Mouse (Mus musculus): ENCODE data around the gene Gm45717. TPM values are rescaled to one million over a fixed set of nuclear protein-coding genes. Genes with fewer than 3 reads are reported as not detected.
"Not testable (repeated sequence)": the region's sequence is repeated elsewhere in the genome, so short reads cannot be mapped to it uniquely, and the experiment has no call there.

Gene Gm45717
- total RNA-seq, 2 experiments from 2014 or later = not detected

DNA sequence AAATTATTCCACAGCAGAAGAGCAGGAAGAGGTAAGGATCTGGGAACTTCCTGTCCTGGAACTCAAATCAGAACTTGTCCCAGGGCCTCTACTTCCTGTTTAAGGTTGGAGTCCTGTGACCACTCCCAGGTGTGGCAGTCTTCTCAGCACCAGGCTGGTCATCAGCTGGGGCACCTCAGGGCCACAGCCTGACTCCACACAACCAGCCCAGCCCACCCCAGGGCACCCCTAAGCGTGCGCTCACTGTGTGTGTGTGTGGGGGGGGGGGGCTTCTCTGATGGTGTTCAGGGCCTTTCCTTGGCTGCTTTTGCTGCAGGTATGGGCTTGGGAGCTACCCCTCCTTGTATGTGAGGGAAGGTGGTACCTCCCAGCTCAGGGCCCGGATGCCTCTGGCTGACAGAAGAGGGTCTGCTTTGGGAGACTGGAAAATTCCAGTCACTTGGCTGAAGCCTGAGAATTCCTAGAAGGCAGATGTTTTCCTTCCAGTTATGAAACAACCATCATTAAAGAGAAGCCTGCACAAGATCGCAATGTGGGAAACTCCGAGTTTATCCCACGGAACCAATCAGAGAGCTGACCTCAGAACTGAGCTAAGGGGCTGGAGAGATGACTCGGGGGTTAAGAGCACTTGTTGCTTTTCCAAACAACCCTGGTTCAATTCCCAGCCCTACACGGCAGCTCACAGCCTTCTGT is 15.9 kb upstream of the Gm45717 start:
- intact Hi-C loops (cut with DNase I; ENCODE audit: low total_unique reads) = no loop called here
- no peak for DNase-seq

DNA sequence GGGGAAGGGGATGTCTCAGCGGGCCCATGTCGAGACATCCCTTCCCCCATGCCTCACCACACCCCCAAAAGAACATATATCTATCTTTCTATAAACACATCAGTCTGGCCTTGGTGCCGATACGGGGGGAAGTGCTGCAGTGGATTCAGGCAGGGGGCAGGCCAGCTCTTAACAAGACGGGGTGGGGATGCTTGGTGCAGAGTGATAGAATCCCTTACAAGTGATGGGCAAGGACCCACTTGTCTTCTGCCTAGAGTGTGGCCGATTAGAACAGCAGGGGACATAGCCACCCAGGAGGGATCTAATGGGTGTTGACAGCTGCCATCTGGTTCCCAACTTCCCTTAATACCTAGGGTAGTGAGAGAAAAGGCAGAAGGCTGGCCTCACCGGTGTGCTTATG is 15.2 kb upstream of the Gm45717 start:
- intact Hi-C loops (cut with DNase I; ENCODE audit: low total_unique reads) = no loop called here
- DNase-seq = no peak

DNA sequence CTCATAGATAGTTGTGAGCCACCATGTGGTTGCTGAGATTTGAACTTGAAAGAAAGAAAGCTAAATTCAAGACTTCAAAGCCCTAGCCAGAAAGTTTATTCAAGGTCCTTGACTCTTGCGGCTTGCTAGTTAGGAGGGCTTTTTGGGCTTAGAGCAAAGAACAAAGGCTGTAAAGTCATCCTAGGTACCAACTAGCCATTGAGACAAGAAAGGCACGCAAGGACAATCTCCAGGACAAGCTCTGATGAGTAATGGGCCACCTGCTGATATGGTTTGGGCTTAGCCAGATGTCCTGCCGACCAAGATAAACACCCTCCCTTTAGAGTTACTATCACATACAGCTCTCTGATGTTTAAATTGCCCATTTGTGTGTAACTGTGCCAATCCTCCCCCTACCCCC is 13.0 kb upstream of the Gm45717 start:
- DNase-seq; intact Hi-C loops (cut with DNase I; ENCODE audit: low total_unique reads): not testable (repeated sequence)

DNA sequence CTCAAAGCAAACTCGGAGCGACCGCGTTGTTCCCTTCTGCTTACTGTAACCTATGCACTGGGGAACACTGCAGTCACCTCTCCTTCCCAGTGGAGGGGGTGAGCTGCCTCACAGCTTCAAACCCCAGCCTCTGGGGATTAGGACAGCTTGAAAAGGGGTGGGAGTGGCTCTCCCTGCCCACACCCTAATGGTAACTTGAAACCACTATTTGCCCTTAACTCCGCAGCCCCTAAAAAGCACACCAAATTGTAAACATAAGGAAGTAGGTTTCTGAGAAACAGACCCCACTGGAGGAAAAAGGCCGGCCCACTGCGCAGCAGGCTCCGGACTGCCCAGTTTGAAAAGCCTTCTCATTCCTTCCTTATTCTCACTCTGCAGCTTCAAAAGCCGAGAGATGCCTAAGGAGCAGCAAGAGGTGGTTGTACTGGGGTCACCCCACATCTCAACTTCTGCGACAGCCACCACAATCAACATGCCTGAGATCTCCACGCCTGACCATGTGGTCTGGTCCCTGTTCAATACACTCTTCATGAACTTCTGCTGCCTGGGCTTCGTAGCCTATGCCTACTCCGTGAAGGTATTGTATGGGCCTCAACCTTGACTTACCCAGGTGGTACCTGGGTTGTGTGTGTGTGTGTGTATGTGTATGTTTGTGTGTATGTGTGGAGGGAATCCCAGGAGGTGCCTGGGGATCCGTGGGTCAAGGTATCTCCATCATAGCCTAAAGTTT is 12.3 kb upstream of the Gm45717 start:
- intact Hi-C loops (cut with DNase I; ENCODE audit: low total_unique reads) = no loop called here
- DNase-seq = no peak

DNA sequence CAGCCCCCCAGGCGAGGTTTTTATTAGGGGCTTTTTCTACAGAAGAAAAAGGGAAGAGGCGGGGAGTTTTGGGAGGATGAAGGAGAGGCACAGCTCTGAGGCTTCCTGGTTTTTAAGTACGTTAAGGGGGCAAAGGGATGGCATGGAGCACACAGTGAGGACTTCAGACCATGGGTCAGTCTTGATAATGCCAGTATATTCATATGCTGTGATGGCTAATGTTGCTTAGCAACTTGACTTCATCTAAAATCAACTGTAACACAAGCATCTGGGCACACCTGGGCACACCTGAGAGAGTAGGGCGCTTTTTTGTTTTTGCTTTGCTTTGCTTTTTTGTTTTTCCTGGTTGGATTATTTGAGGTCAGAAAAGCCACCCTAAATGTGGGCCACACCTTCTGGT is 11.2 kb upstream of the Gm45717 start, which contains the start of gene Ifitm1:
Gene Ifitm1, plus strand, starts transcription at position 301 of the 400 bp plus-strand sequence.
- intact Hi-C loops (cut with DNase I; ENCODE audit: low total_unique reads) = no loop called here
- no peak for DNase-seq

DNA sequence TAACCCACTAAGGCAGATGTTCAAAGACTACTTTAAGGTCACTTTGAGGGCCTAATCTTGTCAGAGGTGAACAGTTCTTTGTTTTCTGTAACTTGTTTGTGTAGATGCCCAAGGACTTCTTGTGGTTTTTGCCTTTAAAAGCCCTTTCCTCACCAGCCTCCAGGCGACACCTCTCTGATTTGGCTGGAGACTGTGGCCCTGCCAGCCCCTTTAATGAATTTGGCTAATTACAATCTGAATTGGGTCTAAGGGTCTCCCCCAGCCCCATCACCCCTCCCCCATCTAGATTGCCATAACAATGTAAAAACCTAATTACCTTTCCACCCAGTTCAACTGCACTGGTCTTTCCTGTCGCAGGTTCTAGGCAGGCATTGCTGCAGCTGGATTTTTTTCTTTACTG is 7.0 kb upstream of the Gm45717 start:
- intact Hi-C loops (cut with DNase I; ENCODE audit: low total_unique reads) = loop anchor here (5.0 kb wide), 1 partner anchor 85 kb away; no protein-coding TSS in a partner anchor
- DNase-seq = no peak

DNA sequence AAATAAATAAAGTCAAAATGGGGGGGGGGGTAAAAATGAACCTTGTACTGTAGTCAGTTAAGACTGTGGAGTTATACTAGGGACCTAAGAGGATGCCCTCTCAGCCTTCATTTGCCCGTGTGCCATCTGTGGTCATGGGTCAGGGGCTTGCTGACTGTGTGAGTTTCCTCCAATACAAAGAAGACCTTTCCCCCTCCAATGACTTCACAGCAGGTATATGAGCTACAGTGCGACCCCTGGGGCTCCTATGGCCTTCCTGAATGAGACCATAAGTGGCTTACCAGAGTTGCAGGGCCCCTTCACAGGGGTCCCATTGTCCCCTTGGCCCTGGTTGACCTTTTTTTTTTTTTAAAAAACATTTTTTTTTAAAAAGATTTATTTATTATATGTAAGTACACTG is 5.7 kb upstream of the Gm45717 start:
- intact Hi-C loops (cut with DNase I; ENCODE audit: low total_unique reads) = loop anchor here (5.0 kb wide), 1 partner anchor 86 kb away; no protein-coding TSS in a partner anchor
- DNase-seq = no peak

DNA sequence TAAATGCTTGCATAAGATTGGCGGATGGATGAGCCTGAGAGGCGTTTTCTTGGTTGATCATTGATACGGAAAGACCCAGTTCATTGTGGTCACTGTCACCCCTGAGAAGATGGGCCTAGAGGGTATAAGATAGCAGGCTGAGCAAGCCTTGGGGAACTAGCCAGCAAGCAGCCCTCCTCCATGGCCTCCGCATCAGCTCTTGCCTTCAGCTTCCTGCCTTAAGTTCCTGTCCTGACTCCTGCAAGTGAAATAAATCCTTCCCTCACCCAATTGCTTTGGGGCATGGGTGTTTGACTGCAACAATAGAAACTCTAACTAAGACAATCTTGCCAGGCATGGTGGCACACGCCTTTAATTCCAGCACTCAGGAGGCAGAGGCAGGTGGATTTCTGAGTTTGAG is 4.3 kb upstream of the Gm45717 start:
- DNase-seq = no peak
- intact Hi-C loops (cut with DNase I; ENCODE audit: low total_unique reads) = loop anchor here (5.0 kb wide), 1 partner anchor 87 kb away; no protein-coding TSS in a partner anchor

DNA sequence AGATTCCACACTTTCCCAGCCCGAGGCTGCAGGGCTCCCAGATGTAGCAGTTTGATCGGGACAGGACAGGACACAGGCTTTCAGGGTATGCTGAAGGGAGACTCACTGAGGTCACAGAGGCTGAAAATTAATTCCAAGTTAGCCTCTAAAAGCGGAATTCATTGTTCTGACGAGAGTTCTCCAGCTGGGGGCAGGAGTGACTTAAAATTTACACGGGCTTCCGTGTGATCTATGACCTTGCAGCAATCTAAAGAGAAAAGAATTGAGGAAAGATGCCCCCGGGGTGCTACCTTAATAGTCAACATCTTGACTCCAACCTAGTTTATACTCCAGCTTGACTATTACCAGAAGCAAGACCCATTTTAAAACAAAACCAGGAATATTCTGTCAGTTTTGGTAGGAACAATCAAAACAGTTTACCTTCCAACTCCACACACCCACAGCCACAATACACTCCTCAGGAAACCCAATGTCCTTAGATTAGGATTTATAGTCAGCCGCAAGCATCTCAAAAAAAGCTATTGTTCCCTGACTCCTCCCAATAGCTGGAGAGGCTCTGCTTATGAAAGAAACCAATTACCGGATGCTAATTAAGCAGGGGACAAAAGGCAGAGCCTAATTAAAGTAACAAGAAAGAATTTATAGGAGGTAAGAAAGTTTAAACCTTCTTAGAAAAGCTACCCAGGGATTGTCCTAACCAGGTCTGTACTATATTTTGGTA is 3.6 kb upstream of the Gm45717 start:
- intact Hi-C loops (cut with DNase I; ENCODE audit: low total_unique reads) = no loop called here
- peak; percentile 33 for DNase-seq

DNA sequence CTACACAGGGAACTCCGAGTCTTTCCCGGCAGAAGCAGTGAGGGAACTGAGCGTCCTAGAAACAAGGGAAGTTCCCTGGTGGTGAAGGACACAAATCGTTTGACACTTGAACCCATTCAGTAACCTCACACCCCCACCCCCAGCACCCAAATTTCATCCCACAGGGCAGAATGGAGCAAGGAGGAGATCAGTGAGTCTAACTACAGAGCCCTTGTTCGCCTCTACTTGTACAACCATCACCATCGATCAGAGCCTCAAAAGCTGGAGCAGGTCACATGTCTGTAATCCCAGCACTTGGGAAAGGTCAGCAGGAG is 776 bp upstream of the Gm45717 start:
- intact Hi-C loops (cut with DNase I; ENCODE audit: low total_unique reads) = no loop called here
- DNase-seq = no peak

DNA sequence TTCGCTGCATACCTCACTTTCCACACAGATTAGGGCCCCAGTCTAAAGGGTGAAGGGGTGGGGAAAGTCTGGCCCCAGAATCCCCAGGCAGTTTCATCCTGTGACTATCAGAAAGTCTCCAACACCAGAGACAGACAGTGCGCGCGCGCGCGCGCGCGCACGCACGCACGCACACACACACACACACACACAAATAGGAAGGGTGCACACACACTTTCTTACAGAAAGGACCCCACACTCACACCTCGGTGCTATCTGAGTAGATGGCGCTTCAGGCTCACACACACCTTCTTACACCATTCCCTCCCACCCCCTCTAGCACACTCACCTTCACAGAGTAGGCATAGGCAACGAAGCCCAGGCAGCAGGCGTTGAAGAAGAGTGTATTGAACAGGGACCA is 395 bp downstream of the Gm45717 start:
- intact Hi-C loops (cut with DNase I; ENCODE audit: low total_unique reads) = no loop called here
- DNase-seq = no peak

DNA sequence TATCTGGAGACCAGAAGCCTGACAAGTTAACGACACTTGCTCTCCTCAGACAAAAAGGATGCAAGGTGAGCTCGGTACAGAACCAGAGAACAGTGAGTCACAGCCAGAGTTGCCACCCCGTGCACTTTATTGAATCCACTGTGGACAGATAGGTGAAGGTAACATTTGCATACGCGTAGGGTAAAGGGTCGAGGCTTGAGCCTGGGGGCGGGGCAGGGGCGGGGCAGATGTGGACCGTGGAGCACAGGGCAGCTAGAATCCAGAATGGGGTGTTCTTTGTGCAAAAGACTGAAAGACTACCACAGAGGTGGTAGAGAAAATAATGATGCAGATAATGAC is 1.0 kb downstream of the Gm45717 start:
- DNase-seq = no peak
- intact Hi-C loops (cut with DNase I; ENCODE audit: low total_unique reads) = no loop called here

DNA sequence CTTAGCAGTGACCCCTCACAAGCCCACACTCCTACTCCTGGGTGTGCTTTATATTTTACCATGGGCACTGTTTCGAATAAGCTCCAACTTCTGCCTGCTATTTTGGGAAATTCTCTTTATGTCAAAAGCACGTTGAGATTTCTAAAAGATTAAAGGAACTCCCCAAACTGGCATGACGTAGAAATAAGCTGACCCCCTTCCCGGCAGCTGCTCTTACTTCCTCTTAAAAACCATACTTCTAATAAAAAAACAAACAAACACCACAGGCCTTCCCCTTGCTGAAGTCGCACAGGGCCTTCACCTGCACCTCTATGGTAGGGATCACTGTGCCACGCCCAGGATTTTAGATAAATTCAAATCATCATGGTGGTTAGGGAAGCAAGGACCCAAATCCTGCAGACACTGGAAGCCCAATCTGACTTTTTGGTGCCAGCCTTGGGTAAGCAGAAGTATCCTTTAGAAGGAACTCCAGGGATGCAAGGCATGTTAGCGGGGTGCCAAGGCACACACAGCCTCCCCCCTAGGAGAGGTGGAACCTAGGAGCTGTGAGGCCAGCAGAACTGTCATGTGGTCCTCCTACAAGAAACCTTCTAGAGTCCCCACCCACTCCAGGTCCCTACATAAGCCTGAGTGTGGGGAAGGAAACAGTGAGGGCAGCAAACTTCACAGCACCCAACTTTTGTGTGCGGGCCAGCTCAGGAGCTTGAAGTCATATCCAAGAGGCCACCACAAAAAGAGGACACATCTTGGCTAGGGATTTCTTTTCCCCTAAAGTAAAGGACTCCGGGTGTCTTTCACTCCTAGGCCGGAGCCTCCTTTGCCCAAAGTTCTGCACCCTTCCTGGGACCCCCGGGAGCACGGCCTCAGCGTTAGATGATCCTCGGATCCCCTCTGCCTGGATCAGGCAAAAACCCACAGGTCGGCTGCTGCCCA is 1.7 kb downstream of the Gm45717 start:
- intact Hi-C loops (cut with DNase I; ENCODE audit: low total_unique reads) = no loop called here
- no peak for DNase-seq

DNA sequence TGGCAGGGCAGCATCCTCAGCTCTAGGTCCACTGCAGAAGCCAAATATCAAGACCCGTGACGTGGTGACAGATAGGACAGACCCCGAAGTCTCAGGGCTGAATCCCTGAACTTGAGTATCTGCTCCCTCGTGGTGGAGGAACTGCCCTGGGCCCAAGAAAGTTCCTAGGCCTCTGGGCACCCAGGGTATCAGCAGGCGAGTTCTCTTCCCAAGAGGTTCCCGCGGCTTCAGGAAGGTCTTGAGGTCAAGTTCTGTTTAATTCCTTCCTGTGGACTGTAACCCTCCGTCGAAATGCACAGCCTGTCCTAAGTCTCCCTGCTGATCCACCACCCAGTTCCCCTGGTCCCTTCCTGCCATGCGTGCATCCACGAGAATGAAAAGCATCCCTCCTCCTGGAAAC is 2.6 kb downstream of the Gm45717 start:
- intact Hi-C loops (cut with DNase I; ENCODE audit: low total_unique reads) = no loop called here
- no peak for DNase-seq

DNA sequence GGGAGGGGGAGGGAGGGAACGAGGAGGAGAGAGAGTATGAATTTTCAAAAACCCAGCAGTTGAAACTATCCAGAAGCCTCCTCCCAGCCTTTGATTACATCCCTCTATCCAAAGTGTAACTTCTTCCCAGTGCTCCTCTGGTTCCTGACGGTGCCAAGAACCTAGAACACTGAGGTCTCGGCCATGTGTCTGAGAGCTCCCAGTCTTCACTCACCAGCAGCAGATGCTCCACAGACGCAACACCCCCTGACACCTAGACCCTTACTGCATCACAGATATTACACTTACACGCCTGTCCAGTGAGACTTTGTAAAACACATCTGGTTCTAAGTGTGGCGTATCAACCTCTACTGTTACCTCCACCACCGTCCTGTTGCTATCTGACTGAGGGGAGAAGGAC is 3.3 kb downstream of the Gm45717 start:
- no peak for DNase-seq
- intact Hi-C loops (cut with DNase I; ENCODE audit: low total_unique reads) = no loop called here

DNA sequence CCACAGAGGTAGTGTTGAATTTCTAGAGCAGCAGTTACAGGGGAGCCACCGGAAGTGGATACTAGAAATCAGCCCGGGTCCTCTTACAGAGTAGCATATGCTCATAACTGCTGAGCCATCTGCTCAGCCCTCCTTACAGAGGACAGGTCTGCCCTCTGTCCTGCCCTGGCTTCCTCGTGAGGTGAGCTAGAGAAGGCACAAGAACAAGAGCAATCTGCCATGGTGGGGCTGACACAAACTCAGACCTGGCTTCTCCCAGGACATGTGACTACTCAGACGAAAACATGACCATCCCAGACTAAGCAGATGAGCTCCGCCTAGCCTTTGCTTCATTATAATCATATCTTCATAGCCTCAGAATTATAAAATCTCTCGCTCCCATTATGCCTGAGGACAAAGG is 4.0 kb downstream of the Gm45717 start:
- DNase-seq = no peak
- intact Hi-C loops (cut with DNase I; ENCODE audit: low total_unique reads) = no loop called here

DNA sequence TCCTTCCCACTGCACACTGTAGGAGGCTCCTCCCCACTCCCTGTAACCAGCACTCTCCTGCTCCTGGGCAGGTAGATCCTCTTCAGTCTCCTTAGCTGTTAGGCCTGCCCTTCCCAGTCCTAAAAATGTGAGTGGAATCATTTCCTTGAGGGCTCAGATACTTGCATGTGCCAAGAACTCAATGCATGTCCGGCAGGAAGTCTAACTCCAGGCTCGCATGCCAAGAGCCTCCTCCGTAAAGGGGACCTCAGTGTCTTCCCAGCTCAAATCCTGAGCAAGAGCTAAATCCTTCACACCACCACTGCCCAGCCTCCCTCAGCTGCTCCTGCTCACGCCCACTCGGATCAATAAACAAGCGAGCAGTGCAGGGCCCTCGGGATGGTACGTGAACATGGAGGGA is 4.7 kb downstream of the Gm45717 start:
- DNase-seq = peak; percentile 48
- intact Hi-C loops (cut with DNase I; ENCODE audit: low total_unique reads) = no loop called here

DNA sequence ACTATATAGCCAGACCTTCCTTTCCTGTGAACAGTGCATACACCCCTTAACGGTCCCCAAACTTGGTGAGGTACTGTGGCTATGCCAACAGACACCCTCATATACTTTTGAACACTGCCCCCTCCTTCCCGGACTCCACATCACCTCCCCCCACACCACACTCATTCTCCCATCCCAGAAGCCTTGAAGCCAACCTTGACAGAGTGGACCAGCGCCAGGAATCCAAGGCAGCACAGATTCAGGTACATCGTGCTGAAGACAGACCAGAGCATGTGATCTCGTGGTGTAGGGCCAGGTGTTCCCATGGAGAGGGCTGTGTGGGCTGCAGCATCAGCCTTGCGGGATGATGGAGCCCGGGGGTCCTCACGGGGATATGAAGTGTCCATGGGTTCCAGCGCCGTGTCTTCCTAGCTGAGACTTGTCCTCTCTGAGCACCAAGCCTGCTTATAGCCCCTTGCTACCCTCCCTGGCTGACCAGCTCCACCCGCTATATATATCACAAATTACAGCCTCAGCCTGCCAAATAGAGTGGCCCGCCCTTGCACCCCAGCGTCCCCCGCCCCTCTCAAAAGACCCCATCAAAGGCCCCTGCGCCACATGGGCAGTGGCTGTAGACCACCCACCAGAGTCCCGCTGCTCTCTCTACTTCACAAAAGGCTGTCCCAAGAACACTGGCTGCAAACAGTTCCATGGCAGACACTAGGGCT is 5.8 kb downstream of the Gm45717 start, which contains the start of gene Ifitm5:
Gene Ifitm5, minus strand, starts transcription at position 468 of the 707 bp plus-strand sequence.
- intact Hi-C loops (cut with DNase I; ENCODE audit: low total_unique reads) = no loop called here
- no peak for DNase-seq

DNA sequence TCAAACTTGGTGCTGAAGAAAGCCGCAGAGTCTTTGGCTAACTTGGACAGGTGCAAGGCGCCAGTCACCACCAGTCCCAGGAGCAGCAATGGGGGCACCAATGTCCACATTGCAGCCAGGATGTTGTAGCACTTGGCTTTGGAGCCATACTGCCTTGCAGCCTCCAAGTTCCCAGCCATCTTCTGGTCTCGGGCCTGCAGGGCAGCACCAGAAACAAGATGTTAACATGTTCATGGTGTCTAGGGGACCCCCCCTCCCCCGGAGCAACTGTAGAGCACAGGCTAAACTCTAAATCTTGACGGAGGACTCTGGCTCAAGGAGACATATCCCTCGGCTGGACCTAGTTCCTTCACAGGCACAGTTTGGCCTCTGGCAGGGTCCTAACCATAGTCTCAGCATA is 6.5 kb downstream of the Gm45717 start:
- intact Hi-C loops (cut with DNase I; ENCODE audit: low total_unique reads) = no loop called here
- DNase-seq = no peak
